Mouse (Mus musculus) cerebellum, adult 2 months (tissue): ENCODE results near the gene Pate1.

ENCODE experiments used
- CTCF ChIP-seq: fragments of 200-500 bp; IDR thresholded peaks from 2 replicates; pipeline ENCODE4 v1.5.1; 2011; ENCODE audit warnings: low read depth, mild to moderate bottlenecking, control low read depth, low read length, moderate library complexity, borderline replicate concordance; ENCODE audit not compliant: insufficient read depth
- POLR2A ChIP-seq: fragments of 200-500 bp; IDR thresholded peaks from 2 replicates; pipeline ENCODE4 v1.6.1; 2011; ENCODE audit warnings: low read length, control low read depth, borderline replicate concordance; ENCODE audit not compliant: insufficient read depth

- TF ChIP-seq CTCF = no peak
- no peak for TF ChIP-seq POLR2A
Observed at GRCm38 (mm10) chr9:35648102-35648501, 39.1 kb downstream of the Pate1 start, which contains the start of gene Pate3.
